Mouse (Mus musculus) left cerebral cortex, postnatal 36 days (tissue): ENCODE results near the gene Arhgap11a. TPM values are rescaled to one million over a fixed set of nuclear protein-coding genes. Genes with fewer than 3 reads are reported as not detected.
A peak's percentile ranks its signal among the peaks of the same experiment; 100 is the strongest.

ENCODE experiments used
- DNase-seq, 2 experiments: peaks; one replicate each; pipeline ENCODE4 v3.0.0; 2021 to 2022; ENCODE audit warnings: low spot score in 2 of 2, mixed read lengths in 1 of 2
- intact Hi-C: fragments of 180-260 bp; cut with DNase I; formaldehyde crosslinking; loops from one replicate; pipeline ENCODE4 v1.15.1; 2025
- total RNA-seq, 2 experiments: library from RNA; stranded (reverse); gene quantifications; 2 replicates each; pipeline ENCODE4 v1.2.3; 2021

Arhgap11a gene
- total RNA-seq, 2 experiments from 2014 or later = 2.1 to 2.6 TPM

DNA sequence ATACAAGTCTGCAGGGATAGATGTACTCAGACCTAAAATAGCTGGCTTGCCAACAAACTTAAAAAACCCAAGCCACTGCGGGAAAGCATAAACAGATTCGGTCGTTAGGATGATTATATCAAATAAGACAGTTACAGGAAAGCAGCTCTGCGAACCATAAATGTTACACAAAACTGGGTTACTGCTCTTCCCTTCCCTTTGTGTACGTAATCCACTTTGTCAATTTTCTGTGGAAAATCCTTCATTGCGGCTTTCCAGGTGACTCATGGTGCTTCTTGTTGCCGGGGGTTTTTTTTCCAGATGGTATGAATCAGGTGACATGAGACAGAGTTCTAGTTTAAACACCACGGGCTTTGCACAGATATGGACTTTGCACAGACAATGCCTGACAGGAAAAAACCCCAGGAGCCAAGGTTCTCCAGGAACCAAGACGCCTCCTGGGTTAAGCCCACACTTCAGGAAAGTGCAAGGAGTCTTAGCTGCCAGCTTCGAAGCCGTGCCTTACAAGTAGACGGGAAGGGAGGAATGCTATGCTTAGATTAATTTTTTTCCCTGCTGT is 27.2 kb downstream of the Arhgap11a start:
- DNase-seq = no peak
- intact Hi-C loops = no loop called here

DNA sequence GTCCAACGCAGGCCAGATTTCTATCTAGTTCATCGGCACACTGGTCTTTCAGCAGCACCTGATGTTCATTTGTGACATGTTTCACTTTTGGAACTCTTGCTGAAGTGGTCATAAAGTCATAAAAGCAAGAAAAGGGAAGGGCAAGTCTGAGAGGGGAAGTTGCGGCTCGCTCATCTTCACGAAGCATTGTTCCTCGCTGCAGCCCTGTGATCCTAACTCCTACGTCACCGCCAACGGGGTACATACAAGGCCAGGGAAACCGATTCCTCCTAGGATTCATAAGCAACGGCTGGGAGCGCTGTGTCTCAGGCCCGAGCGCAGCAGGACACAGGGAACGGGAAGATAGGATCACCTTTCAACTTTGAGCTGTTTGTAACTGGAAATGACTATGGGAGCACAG is 28.3 kb downstream of the Arhgap11a start:
- no peak for DNase-seq
- intact Hi-C loops = no loop called here

GRCm38 (mm10) chr2:113817681-113818606 is 30.5 kb downstream of the Arhgap11a start:
- intact Hi-C loops = no loop called here

DNA sequence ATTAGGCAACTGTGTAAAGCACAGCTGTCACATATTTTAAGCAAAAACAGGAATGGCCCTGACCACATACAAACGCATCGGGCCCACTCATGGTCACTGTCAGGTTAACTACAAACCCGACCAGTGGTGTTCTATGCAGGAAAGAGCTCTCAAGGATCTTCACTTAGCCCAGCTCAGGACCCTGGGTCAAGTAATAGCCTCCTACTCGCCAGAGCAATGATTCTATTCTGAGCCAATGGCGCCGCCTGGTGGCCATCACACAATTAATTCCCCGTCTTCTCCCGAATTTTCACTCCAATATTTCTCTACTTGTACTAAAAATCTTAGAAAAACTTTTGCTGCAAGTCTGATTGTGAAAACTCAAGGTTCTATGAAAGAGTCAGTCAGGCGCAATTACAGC is 40.8 kb downstream of the Arhgap11a start:
- DNase-seq = peak in 1 of 2 experiments; percentile 38
- intact Hi-C loops = loop anchor here (5.0 kb wide), 1 partner anchor 310 kb away; no protein-coding TSS in a partner anchor

More at GRCm38 (mm10) chr2:113817681-113818606, 30.5 kb downstream of the Arhgap11a start:
- no peak for DNase-seq

GRCm38 (mm10) chr2:113806851-113807577 is 41.4 kb downstream of the Arhgap11a start:
- DNase-seq = no peak
- intact Hi-C loops = loop anchor here (5.0 kb wide), 1 partner anchor 310 kb away; no protein-coding TSS in a partner anchor

DNA sequence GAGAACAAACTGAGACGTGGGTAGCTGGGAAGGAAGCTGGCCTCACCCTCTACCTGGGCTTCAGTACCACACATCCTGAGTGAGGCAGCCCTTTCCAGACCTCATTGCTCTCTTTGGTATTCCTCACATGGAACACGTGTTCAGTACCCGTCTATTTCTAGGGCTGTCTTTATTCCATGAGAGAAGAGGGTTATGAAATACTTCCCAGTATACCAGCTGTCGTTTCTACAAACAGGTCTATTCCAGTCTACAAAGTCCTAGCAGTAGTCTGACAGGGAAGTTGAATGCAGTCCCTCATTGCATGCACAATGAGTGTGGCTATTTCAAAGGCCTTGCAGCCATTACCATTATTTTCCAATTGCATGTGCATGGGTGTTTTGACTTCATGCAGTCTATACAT is 42.7 kb downstream of the Arhgap11a start:
- DNase-seq = no peak
- intact Hi-C loops = loop anchor here (5.0 kb wide), 1 partner anchor 308 kb away; no protein-coding TSS in a partner anchor

GRCm38 (mm10) chr2:113803753-113804152 is 44.7 kb downstream of the Arhgap11a start:
- intact Hi-C loops = no loop called here

DNA sequence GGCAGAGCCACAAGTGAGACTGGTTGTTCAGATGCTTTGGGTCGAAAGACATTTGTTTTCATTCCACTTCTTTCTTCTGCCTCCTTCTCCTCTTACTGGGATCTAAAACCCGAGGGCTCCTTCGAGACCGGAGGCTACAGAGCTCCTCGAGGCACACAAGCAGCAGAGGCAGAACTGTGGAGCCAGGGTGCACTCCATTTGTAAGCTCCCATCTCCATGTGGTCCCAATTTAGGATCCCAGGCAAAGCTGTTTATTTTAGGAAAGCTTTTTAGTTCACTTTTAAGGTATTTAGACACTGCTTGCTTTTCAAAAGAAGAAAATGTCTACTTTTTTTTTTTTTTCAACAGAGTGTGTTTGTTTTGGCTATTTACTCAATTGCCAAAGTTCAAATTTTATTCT is 47.6 kb downstream of the Arhgap11a start:
- peak in 1 of 2 experiments; percentile 3 for DNase-seq
- intact Hi-C loops = no loop called here

More at GRCm38 (mm10) chr2:113803753-113804152, 44.7 kb downstream of the Arhgap11a start:
- DNase-seq = no peak

GRCm38 (mm10) chr2:113798605-113799004 is 49.9 kb downstream of the Arhgap11a start:
- intact Hi-C loops = no loop called here

DNA sequence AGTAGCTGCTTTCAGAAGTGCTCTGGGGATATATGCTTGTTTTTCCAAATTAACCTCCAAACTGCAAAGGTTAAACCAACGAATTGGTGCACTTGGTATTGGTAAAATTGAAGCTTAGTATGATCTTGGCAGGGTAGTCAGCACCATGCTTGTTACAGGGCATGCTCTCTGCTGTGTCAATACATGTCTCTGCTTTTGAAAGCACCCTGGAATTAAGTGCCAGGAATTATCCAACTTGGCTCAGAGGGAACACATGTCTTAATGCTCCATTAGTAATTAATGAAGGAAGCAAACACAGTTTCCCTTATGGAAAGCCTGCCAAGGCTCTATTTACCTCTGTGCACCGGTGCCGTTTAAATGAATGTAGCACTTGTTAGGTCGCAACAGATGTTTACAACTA is 53.3 kb downstream of the Arhgap11a start:
- DNase-seq = no peak
- intact Hi-C loops = no loop called here

More at GRCm38 (mm10) chr2:113798605-113799004, 49.9 kb downstream of the Arhgap11a start:
- DNase-seq = no peak

DNA sequence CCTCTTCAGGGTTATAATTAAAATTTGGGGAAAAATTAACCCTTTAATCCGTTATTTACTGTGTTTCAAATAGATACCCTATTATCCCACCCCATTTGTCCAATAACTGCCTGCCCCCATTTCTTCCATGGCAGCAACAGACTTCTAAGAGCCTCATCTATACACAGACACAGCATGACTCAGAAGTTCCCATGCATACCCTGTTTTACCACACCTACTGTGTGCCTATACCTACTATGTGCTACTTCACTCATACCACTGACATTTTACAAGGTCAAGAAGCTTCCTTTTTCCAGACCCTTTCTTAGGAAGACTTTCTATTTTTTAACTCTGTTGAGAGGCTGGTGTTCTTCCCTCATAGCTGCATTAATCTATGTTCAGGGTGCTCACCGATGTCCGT is 54.9 kb downstream of the Arhgap11a start:
- no peak for DNase-seq
- intact Hi-C loops = no loop called here

- intact Hi-C loops = no loop called here
- no peak for DNase-seq
These were observed 59.6 kb downstream of the Arhgap11a start for GRCm38 (mm10) chr2:113788821-113789387.

DNA sequence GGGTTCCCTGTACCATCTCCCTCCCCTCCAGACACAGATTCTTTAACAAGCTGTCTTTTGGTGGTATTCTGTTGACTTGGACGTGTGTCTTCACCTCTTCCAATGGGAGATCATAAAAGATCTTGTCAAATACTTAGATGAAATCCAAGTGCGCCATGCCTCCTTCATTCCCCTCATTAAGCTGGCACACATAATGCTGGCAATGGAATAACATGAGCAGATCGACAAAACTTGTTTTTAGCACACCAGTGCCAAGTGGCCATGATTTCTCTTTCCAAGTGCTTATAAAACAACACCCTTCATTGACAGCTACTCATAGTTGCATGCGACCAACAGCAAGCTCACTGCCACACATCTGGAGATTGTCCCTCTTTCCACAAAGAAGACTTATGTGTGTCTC is 60.6 kb downstream of the Arhgap11a start:
- intact Hi-C loops = no loop called here
- DNase-seq = no peak

- DNase-seq = no peak
- intact Hi-C loops = no loop called here
These were observed 63.6 kb downstream of the Arhgap11a start for GRCm38 (mm10) chr2:113784851-113785250.

GRCm38 (mm10) chr2:113781521-113781920 is 66.9 kb downstream of the Arhgap11a start:
- DNase-seq = no peak
- intact Hi-C loops = no loop called here

Other genes with a start within 250 kb of the Arhgap11a start
- 1 to 10 TPM in 1 of 2 experiments, under 1 TPM in 1; 0.76 to 1.6 TPM for gene Grem1, start 90.0 kb downstream of the Arhgap11a start, total RNA-seq
- 100 to 1,000 TPM; 497 to 544 TPM for gene Scg5, start 19.5 kb downstream of the Arhgap11a start, total RNA-seq
- gene Gjd2, start 165.0 kb upstream of the Arhgap11a start, total RNA-seq = 1 to 10 TPM; 5.8 to 7.3 TPM
- gene Actc1, start 204.9 kb upstream of the Arhgap11a start, total RNA-seq = not detected